Mouse (Mus musculus): ENCODE data around the gene Igfbp4. TPM values are rescaled to one million over a fixed set of nuclear protein-coding genes. Genes with fewer than 3 reads are reported as not detected.

Gene Igfbp4
- total and polyA plus RNA-seq, 3 experiments, result 89.8 to 221 TPM; not detected in 1

GRCm38 (mm10) chr11:99055571-99056452, 14.8 kb downstream of the Igfbp4 start (continued):
- no peak for TF ChIP-seq GABPA (IDR thresholded peaks at IDR 0.05; ENCODE audit: low read depth, low read length)
- no peak for TF ChIP-seq TCF12 (IDR thresholded peaks at IDR 0.05; ENCODE audit: low read depth, low read length)

- H3K36me3 ChIP-seq (ENCODE audit: control insufficient read depth in 1 of 2, insufficient read depth in 2 of 2, low read length in 2 of 2), result 0 out of 4 replicates have a peak, but pooled peaks cover 0 to 5% of the 10 kb centered on the region in 2 experiments
- no peak for TF ChIP-seq HCFC1 (IDR thresholded peaks at IDR 0.05; ENCODE audit: low read depth, low read length)
- no peak for TF ChIP-seq USF2 (IDR thresholded peaks at IDR 0.05; ENCODE audit: borderline replicate concordance in 1 of 2, insufficient read depth in 1 of 2, low read depth in 1 of 2, low read length in 2 of 2)
- TF ChIP-seq SMC3 (IDR thresholded peaks at IDR 0.05; ENCODE audit: low read depth, low read length), result no peak
- no peak for TF ChIP-seq CTCF (IDR thresholded peaks at IDR 0.05 in 2 of 3, conservative IDR thresholded peaks at IDR 0.05 in 1 of 3; ENCODE audit: control insufficient read depth in 1 of 3, insufficient read depth in 1 of 3, low read depth in 2 of 3, low read length in 3 of 3, poor library complexity in 1 of 3, severe bottlenecking in 1 of 3)
- TF ChIP-seq MAZ (IDR thresholded peaks at IDR 0.05; ENCODE audit: low read depth, low read length), result no peak
- TF ChIP-seq RAD21 (IDR thresholded peaks at IDR 0.05; ENCODE audit: low read depth, low read length), result no peak
- no peak for TF ChIP-seq ZNF384 (IDR thresholded peaks at IDR 0.05; ENCODE audit: low read depth, low read length)
- no peak for TF ChIP-seq TBP (IDR thresholded peaks at IDR 0.05; ENCODE audit: low read depth, low read length)
- TF ChIP-seq NRF1 (IDR thresholded peaks at IDR 0.05; ENCODE audit: insufficient read depth, low read depth, low read length, poor library complexity, severe bottlenecking), result no peak
- TF ChIP-seq MXI1 (IDR thresholded peaks at IDR 0.05; ENCODE audit: low read depth, low read length), result no peak
- TF ChIP-seq POLR2AphosphoS2 (IDR thresholded peaks at IDR 0.05; ENCODE audit: low read length), result no peak
- no peak for TF ChIP-seq KAT2A (conservative IDR thresholded peaks at IDR 0.05; ENCODE audit: low read depth, low read length)
- TF ChIP-seq EP300 (IDR thresholded peaks at IDR 0.05; ENCODE audit: low read depth in 1 of 2, low read length in 2 of 2), result no peak
- TF ChIP-seq GABPA (IDR thresholded peaks at IDR 0.05; ENCODE audit: low read depth, low read length), result no peak
- TF ChIP-seq MAFK (IDR thresholded peaks at IDR 0.05; ENCODE audit: borderline replicate concordance, low read depth, low read length), result no peak
- no peak for TF ChIP-seq ZMIZ1 (IDR thresholded peaks at IDR 0.05; ENCODE audit: low read depth, low read length)
- TF ChIP-seq E2F4 (IDR thresholded peaks at IDR 0.05; ENCODE audit: borderline replicate concordance, low read depth, low read length), result no peak
- TF ChIP-seq CHD1 (IDR thresholded peaks at IDR 0.05; ENCODE audit: low read depth, low read length), result no peak
- TF ChIP-seq MEF2A (IDR thresholded peaks at IDR 0.05; ENCODE audit: extremely low read depth, insufficient replicate concordance, low read depth, low read length, poor library complexity, severe bottlenecking), result no peak
- TF ChIP-seq ETS1 (IDR thresholded peaks at IDR 0.05; ENCODE audit: low read depth, low read length), result no peak
- no peaks in the 10 kb centered on the region for H3K79me2 ChIP-seq (ENCODE audit: control insufficient read depth, insufficient read depth, low read length, poor library complexity)
- H3K27me3 ChIP-seq (ENCODE audit: control insufficient read depth in 1 of 2, insufficient read depth in 2 of 2, low read length in 2 of 2), result no peaks in the 10 kb centered on the region
- H3K9me3 ChIP-seq (replicated peaks; ENCODE audit: insufficient read depth, low read length), result no peaks in the 10 kb centered on the region
- no peak overlapping the region for H3K9ac ChIP-seq (ENCODE audit: control insufficient read depth, low read depth, low read length, poor library complexity, severe bottlenecking)
- DNase-seq (ENCODE audit: low read depth, low spot score), result no peak
- H3K27ac ChIP-seq (ENCODE audit: control insufficient read depth, low read depth, low read length), result no peak overlapping the region
- peaks cover 2 to 10% of the 10 kb centered on the region in 2 experiments; a peak in 3 of 4 replicates for H3K4me1 ChIP-seq (ENCODE audit: control insufficient read depth in 1 of 2, insufficient read depth in 2 of 2, low read length in 2 of 2)
- H3K4me3 ChIP-seq (ENCODE audit: control insufficient read depth in 1 of 2, insufficient read depth in 1 of 2, low read depth in 2 of 2, low read length in 2 of 2), result no peak overlapping the region
Observed at GRCm38 (mm10) chr11:99060435-99060834, 19.4 kb downstream of the Igfbp4 start.
